Mouse (Mus musculus) olfactory bulb, adult 2 months (tissue): ENCODE data around the gene Syde1.

Source experiments
- CTCF ChIP-seq: fragments of 200-500 bp; IDR thresholded peaks from 2 replicates; pipeline ENCODE4 v1.5.1; 2012; ENCODE audit warnings: low read depth, mild to moderate bottlenecking, low read length, moderate library complexity; ENCODE audit not compliant: insufficient read depth
- POLR2A ChIP-seq: fragments of 200-500 bp; IDR thresholded peaks from 2 replicates; pipeline ENCODE4 v1.6.1; 2012; ENCODE audit warnings: mild to moderate bottlenecking, low read depth, low read length, moderate library complexity; ENCODE audit not compliant: insufficient read depth

DNA sequence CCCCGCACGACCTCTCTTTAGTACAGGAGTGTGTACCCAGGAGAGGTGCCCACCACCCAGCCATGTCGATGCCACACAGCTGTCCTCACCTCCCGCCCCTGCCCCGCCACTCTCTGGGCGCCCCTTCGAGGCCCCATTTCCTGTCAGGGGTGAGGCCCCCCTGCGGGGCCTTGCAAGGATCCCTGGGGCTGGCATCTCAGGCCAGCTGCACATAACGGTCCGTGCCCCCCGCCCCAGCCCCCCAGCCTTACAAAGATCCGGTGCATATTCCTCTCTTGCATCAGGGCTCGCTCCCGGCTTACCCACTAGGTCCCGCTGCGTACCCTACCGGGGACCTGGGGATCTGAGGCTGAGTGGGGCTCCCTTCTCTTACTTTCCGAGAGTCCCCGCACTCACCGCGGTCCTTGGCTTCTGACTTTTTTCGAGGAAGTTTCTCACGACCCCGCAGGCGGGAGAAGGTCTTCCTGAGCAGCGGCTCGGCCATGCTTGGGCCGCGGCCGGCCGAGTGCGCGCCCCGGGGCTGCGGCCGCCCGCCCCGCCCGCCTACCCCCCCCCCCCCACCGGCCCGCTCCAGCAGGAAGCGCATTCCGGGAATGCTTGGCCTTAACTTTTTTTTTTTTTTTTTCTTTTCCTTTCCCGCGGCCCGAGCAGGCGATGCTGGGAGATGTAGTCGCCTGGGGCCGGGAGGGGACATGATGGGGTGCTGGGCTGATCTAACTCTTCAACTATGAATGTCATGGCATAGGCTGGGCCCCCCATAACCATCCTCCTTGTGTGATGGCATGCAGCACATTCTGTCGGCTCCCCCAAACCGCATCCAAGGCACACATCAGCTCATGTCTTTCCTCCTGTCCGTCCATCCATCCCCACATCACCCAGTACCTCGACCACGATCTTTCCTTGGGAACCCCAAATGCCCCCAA lies at the start of gene Syde1:
- TF ChIP-seq CTCF: no peak
- no peak for TF ChIP-seq POLR2A
